Mouse (Mus musculus) heart, postnatal 0 days (tissue): Measurements from ENCODE around the gene Rbm39.
"Not testable (repeated sequence)": the region's sequence is repeated elsewhere in the genome, so short reads cannot be mapped to it uniquely, and the experiment has no call there.

Experiments
- CTCF ChIP-seq: IDR thresholded peaks from 2 replicates; pipeline ENCODE4 v1.5.1; 2016; ENCODE audit warnings: antibody characterized with exemption, control low read depth, low read depth
- EP300 ChIP-seq: IDR thresholded peaks from 2 replicates; pipeline ENCODE4 v1.6.1; 2016; ENCODE audit warnings: antibody characterized with exemption, low read depth

- TF ChIP-seq CTCF, EP300: not testable (repeated sequence)
These were observed 68.0 kb downstream of the Rbm39 start for GRCm38 (mm10) chr2:156112080-156112423.
